Mouse (Mus musculus): ENCODE measurements around the gene Bend4.

The Bend4 gene

DNA sequence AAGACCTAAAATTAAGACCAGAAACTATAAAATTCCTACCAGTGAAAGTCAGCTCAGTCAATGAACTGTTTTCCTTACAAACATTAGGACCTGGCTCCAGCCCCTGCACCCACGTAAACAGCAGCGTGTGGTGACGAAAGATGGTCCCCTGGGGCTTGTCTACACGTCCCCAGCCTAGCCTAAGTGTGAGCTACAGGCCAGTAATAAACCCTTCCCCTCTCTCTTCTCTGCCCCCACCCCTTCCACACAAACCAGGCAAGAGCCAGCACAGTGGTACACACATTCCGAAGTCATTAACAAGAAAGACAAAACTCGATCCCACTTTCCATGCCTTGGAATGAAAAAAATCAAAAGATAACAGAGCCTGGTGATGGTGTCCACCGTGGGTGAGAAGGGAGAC is 16.6 kb downstream of the Bend4 start:
- no peak for DNase-seq

GRCm38 (mm10) chr5:67410426-67410825 is 17.7 kb downstream of the Bend4 start:
- DNase-seq = no peak

DNA sequence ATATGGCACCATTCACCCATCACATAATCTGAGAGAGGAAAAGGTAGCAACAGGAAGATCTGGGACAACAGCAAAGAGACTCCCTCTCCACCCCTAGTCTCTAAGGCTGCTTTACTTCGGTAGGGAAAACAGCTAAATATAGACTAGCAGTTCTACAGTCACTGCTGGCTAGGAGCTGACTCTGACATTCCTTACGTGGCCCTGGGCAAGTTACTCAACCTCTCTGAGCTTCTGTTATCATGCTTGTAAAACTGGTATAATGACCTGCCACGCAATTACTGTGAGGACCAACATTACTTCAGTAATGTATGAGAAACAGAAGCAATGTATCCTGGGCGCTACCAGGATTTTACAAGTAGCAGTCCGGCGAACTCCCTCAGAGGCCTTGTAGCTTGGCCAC is 19.7 kb downstream of the Bend4 start:
- DNase-seq = no peak

- no peak for DNase-seq
Measured at GRCm38 (mm10) chr5:67404919-67405318, 23.2 kb downstream of the Bend4 start.

GRCm38 (mm10) chr5:67404380-67404779 is 23.7 kb downstream of the Bend4 start:
- no peak for DNase-seq

GRCm38 (mm10) chr5:67401612-67402011 is 26.5 kb downstream of the Bend4 start:
- DNase-seq = no peak

- DNase-seq = no peak
Measured at GRCm38 (mm10) chr5:67400608-67401480, 27.3 kb downstream of the Bend4 start.

- no peak for DNase-seq
Measured at GRCm38 (mm10) chr5:67399876-67400607, 28.1 kb downstream of the Bend4 start.

DNA sequence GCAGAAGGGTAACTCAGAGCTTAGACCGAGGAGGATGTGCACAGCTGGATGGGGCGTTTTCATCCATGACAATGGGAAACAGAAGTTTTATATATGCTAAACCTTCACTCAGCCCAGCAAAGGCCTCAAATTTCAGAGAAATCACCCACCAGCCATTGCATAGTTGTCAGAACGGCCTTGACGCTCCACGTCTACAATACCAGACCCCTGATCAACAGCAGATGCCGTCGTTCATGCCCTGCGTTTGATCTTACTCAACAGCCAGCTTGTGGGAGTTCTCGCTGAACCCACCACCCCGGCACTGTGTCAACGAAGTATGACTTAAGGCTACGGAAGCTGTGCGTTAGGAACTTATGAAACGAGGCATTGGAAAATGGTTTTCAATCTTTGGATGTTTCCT is 30.9 kb downstream of the Bend4 start:
- DNase-seq = no peak

GRCm38 (mm10) chr5:67395211-67395851 is 32.8 kb downstream of the Bend4 start:
- no peak for DNase-seq

DNA sequence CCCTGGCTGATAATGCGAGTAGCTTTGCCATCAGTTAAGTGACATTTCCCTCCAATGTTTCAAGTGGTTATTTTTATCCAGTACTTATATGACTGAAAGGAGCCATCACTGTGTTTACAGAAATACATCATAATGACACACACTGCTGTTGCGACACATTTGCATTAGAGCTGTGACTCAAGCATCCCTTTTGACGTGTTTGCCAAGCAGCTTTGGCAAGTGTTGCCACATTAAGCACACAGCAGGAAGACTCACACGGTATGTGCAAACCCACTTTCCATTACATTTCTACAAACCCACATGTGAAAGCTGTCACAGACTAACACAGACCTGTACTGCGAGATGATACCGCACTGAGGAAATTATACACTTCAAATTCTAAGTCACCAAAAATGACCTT is 34.2 kb downstream of the Bend4 start:
- DNase-seq = no peak

DNA sequence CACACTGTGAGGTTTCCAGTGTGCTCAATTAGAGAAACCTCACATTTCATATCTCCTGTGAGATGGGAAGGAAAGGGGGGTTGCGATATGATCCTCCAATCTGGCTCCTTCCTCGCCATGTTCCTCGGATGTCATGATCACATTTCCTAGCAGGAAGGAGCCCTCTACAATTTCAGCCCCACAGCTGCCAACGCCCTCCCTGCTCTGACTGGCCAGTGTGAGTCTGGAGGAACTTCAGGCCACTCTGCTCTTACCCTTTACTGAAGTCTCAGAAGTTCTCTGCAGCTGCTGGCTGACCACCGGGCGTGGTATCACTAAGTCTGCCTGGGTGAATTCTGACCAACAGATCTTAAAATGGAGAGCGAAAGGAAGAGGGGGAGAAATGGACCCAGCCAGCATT is 45.6 kb downstream of the Bend4 start:
- DNase-seq = no peak

GRCm38 (mm10) chr5:67381690-67382089 is 46.4 kb downstream of the Bend4 start:
- no peak for DNase-seq

- no peak for DNase-seq
Measured at GRCm38 (mm10) chr5:67377044-67377621, 51.0 kb downstream of the Bend4 start.

DNA sequence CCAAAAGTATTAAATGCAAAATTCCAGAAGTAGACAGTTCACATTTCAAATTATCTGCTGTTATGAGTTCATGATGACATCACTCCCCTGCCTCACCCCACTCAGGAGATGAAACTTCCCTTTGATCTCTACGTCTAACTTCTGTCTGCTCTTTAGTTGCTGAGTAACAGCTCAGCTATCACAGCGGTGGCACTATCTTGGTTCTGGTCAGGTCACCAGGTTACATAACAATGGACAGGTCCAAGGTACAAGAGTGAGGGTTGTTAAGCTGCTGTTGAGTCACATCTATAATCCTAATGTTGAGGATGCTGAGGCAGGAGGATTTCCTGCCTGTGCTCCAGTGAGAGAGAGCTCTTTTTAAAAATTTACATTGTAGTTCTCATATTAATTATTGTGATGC is 65.2 kb downstream of the Bend4 start:
- no peak for DNase-seq

- no peak for DNase-seq
Measured at GRCm38 (mm10) chr5:67362316-67362715, 65.8 kb downstream of the Bend4 start.

DNA sequence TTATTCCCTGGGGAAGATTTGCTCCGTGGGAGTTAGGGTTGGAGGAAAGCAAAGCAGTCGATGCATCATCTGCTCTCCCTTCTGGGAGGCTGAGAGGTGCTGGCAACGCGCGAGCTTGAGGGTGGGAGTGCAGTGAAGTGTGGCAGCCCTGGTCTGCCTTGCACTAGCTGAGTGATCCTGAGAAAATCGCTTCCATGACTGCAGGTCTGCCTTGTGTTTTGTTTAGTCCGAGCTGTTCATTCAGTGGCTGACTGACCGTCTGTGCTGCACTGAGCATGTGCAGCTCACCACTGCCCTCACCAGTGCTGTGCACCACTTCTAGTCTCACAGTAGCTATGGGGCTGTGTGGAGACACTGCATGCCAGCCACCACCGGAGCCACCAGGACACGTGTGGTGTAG is 79.2 kb downstream of the Bend4 start:
- DNase-seq = no peak

DNA sequence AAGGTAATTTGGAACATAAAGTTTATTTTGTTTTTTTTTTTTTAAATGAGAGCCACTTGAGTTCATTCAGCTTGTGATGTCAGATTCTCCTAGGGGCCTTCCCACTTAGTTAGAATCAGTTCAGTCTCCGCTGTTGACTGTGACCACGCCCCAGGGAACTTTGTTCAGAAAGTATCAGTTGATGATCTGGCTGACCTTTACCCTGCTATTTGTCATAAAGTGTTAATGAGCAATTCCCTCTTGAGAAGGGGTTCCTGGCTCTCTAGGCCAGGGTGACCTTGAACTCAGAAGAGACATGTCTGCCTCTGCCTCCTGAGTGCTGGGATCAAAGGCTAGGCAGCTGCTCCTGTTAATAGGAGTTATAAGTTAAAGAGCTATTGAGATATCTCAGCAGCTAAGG is 81.0 kb downstream of the Bend4 start:
- no peak for DNase-seq

All from cerebellum, postnatal 14 days (tissue).